Mouse (Mus musculus) layer of hippocampus, adult 2 months (tissue): ENCODE results near the gene Defa33. TPM values are rescaled to one million over a fixed set of nuclear protein-coding genes. Genes with fewer than 3 reads are reported as not detected.
"Not testable (repeated sequence)": the region's sequence is repeated elsewhere in the genome, so short reads cannot be mapped to it uniquely, and the experiment has no call there.

ENCODE experiments used
- DNase-seq, 2 experiments: peaks; one replicate each; pipeline ENCODE4 v3.0.0; 2022; ENCODE audit warnings: low spot score in 2 of 2
- H3K27ac ChIP-seq: fragments of 200-600 bp; 2 replicates; pipeline ENCODE4 v1.8.1; 2022
- H3K4me3 ChIP-seq: fragments of 200-600 bp; 2 replicates; pipeline ENCODE4 v1.8.1; 2022; ENCODE audit warnings: mild to moderate bottlenecking
- long read RNA-seq, 2 experiments: library from polyadenylated mRNA; stranded (forward); transcript quantifications; one replicate each; pipeline ENCODE4 v2.0.0; 2021; ENCODE audit warnings: borderline mapping rate in 2 of 2
- total RNA-seq, 2 experiments: library from RNA; stranded (reverse); gene quantifications; 2 replicates each; pipeline ENCODE4 v1.2.3; 2021

Defa33 gene
- not detected for total RNA-seq
- long read RNA-seq, experiment 1: 0 reads
- long read RNA-seq, experiment 2: 0 reads

GRCm38 (mm10) chr8:21391511-21391910, at the start of gene Defa33:
Gene Defa33 (plus strand): TSS chr8:21391811.
- not testable (repeated sequence) for H3K4me3 ChIP-seq, H3K27ac ChIP-seq, DNase-seq

DNA sequence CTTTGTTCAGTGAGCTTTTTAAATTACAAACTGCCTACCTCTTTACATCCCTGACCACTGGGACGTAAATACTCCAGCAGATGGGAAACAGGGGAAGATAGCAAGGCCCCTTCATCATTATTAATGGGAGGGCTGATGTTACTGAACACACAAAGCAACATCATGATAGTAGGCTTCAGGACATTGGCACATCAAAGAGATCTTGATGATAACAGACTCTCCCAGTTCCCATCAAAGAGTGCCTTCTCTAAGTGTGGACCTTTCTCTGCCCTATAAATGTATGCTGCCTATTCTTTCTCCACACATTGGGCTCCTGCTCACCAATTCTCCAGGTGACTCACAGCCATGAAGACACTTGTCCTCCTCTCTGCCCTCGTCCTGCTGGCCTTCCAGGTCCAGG, 13.4 kb upstream of the Defa33 start, which contains the start of gene Defa2:
Gene Defa2 (plus strand): TSS at position 301 of the 400 bp plus-strand sequence.
- DNase-seq, H3K27ac ChIP-seq, H3K4me3 ChIP-seq: not testable (repeated sequence)

GRCm38 (mm10) chr8:21427111-21427510, 35.5 kb downstream of the Defa33 start, which contains the start of gene Defa36:
Gene Defa36 (plus strand): TSS chr8:21427411.
- DNase-seq, H3K4me3 ChIP-seq: not testable (repeated sequence)

More at GRCm38 (mm10) chr8:21427111-21427510, 35.5 kb downstream of the Defa33 start, which contains the start of gene Defa36:
- not testable (repeated sequence) for H3K27ac ChIP-seq

Other genes starting within 250 kb of the Defa33 start
- not detected for gene Defa22, start 229.5 kb upstream of the Defa33 start, total RNA-seq
- not detected for gene Defa31, start 200.2 kb upstream of the Defa33 start, total RNA-seq
- not detected for gene Gm15293, start 190.2 kb upstream of the Defa33 start, total RNA-seq
- gene Gm15292, start 142.1 kb upstream of the Defa33 start, total RNA-seq: not detected
- gene Defa27, start 76.3 kb upstream of the Defa33 start, total RNA-seq: not detected
- not detected for gene Defa29, start 64.8 kb upstream of the Defa33 start, total RNA-seq
- gene Defa2, start 13.3 kb upstream of the Defa33 start, total RNA-seq: not detected
- not detected for gene Defa36, start 35.6 kb downstream of the Defa33 start, total RNA-seq
- not detected for gene Gm7849, start 64.7 kb downstream of the Defa33 start, total RNA-seq
- gene Defa20, start 117.4 kb downstream of the Defa33 start, total RNA-seq: not detected
- not detected for gene Defa32, start 137.2 kb downstream of the Defa33 start, total RNA-seq
- gene Defa37, start 173.6 kb downstream of the Defa33 start, total RNA-seq: not detected
- gene Defa28, start 191.2 kb downstream of the Defa33 start, total RNA-seq: not detected
- gene Gm7861, start 202.7 kb downstream of the Defa33 start, total RNA-seq: not detected
- not detected for gene Defa26, start 226.4 kb downstream of the Defa33 start, total RNA-seq